Comparison of ENCODE assay signal across 18 mouse cellular contexts in genomic region chr11:9373160-9373559, GRCm38 (mm10).
DNase-seq lines count a peak whose midpoint lies in the region; ATAC-seq lines count a peak whose summit lies in the region.
"Had no signal": no experiment of that assay in that cellular context is flagged by ENCODE, and none has a peak within 500 bp of the region (broad histone marks: within the 10 kb centered on the region; RNA-seq: fewer than 3 reads in every experiment).

No protein-coding gene starts in this region.

- no peaks in the 10 kb centered on the region for H3K27me3 ChIP-seq in kidney, embryonic 16.5 days (ENCODE audit: insufficient read depth, low read length)
- H3K27me3 ChIP-seq: embryonic facial prominence, embryonic 13.5 days; neural tube, embryonic 15.5 days had no signal

- 72% methylated on average over 5 of the region's 5 CpGs for WGBS in kidney, embryonic 16.5 days

- H3K36me3 ChIP-seq in kidney, embryonic 16.5 days (ENCODE audit: insufficient read depth, low read length): no peaks in the 10 kb centered on the region
- H3K36me3 ChIP-seq: embryonic facial prominence, embryonic 13.5 days; neural tube, embryonic 15.5 days had no signal

- no peak for ATAC-seq in kidney, embryonic 16.5 days (ENCODE audit: low FRiP score, low TSS enrichment)

- no peak overlapping the region for H3K27ac ChIP-seq in kidney, embryonic 16.5 days (ENCODE audit: low read length)
- H3K27ac ChIP-seq: embryonic facial prominence, embryonic 13.5 days; liver, embryonic 14.5 days; neural tube, embryonic 15.5 days had no signal

- no peak overlapping the region for H3K9ac ChIP-seq in kidney, embryonic 16.5 days (replicated peaks; ENCODE audit: low read length)
- H3K9ac ChIP-seq: embryonic facial prominence, embryonic 13.5 days; liver, embryonic 14.5 days; neural tube, embryonic 15.5 days had no signal

- H3K4me1 ChIP-seq in kidney, embryonic 16.5 days (ENCODE audit: insufficient read depth, low read length): no peaks in the 10 kb centered on the region
- H3K4me1 ChIP-seq: embryonic facial prominence, embryonic 13.5 days; neural tube, embryonic 15.5 days had no signal

- H3K9me3 ChIP-seq in kidney, embryonic 16.5 days (ENCODE audit: low read length): no peaks in the 10 kb centered on the region
- H3K9me3 ChIP-seq: embryonic facial prominence, embryonic 13.5 days; neural tube, embryonic 15.5 days had no signal

- H3K4me2 ChIP-seq in kidney, embryonic 16.5 days (replicated peaks; ENCODE audit: low read depth, low read length): no peak overlapping the region
- H3K4me2 ChIP-seq: embryonic facial prominence, embryonic 13.5 days; midbrain, embryonic 11.5 days; neural tube, embryonic 15.5 days had no signal

- no peak overlapping the region for H3K4me3 ChIP-seq in kidney, embryonic 16.5 days (ENCODE audit: low read length)
- H3K4me3 ChIP-seq: embryonic facial prominence, embryonic 13.5 days; myocyte; neural tube, embryonic 15.5 days had no signal

- peak; percentile 7 for DNase-seq in adrenal gland, postnatal 10 days
- no peak for DNase-seq in adrenal gland, adult (ENCODE audit: inconsistent age in 2 of 2, low spot score in 1 of 2)
- DNase-seq in kidney, postnatal 4 days: peak; percentile 1 to 5
- DNase-seq in 416B (ENCODE audit: low read depth) (peak; percentile 91), MN1 (ENCODE audit: low spot score) (no peak)
- DNase-seq in lung, postnatal 14 days: peak; percentile 1
- no peak for DNase-seq in thymus, postnatal 36 days
- DNase-seq: adrenal gland, postnatal 36 days; cerebellum, adult 8-10 months; gastrocnemius, postnatal 14 days; kidney, adult 2 months; thymus, postnatal 4 days had no signal

Comparison
In these comparisons a context has a peak if more than half of its experiments do, and no peak if none do; other contexts are left out.
1. DNase-seq: peak in adrenal gland, postnatal 10 days (single experiment), kidney, postnatal 4 days (2 of 2), 416B (single experiment) and lung, postnatal 14 days (single experiment); none in adrenal gland, adult (0 of 2), MN1 (single experiment) and thymus, postnatal 36 days (0 of 2).